Mouse (Mus musculus): ENCODE data around the gene Pou2f2. TPM values are rescaled to one million over a fixed set of nuclear protein-coding genes. Genes with fewer than 3 reads are reported as not detected.

Gene Pou2f2
- polyA plus RNA-seq, 2 experiments, result 0.55 to 1.3 TPM

DNA sequence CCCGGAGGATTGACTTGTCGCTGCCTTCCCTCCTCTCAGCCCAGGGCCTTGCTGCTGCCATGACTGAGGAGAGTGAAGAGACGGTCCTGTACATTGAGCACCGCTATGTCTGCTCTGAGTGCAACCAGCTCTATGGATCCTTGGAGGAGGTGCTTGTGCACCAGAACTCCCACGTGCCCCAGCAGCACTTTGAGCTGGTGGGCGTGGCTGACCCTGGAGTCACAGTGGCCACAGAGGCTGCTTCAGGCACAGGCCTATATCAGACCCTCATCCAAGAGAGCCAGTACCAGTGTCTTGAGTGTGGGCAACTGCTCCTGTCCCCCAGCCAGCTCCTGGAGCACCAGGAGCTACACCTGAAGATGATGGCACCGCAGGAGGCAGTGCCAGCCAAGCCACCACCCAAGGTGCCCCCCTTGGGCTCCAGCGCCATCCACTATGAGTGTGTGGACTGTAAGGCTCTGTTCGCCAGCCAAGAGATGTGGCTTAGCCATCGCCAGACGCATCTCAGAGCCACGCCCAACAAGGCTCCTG, 100.0 kb downstream of the Pou2f2 start:
- Histone ChIP-seq H3K36me3 (ENCODE audit: control insufficient read depth, insufficient read depth, low read length) (peaks cover 54% of the 10 kb centered on the region), H3K27me3 (ENCODE audit: control insufficient read depth, insufficient read depth, low read length) (no peaks in the 10 kb centered on the region), H3K9ac (ENCODE audit: low read depth, low read length, severe bottlenecking) (no peak overlapping the region), H3K4me3 (replicated peaks; ENCODE audit: low read length) (no peak overlapping the region), H3K27ac (replicated peaks; ENCODE audit: low read depth, low read length) (no peak overlapping the region), H3K4me2 (replicated peaks; ENCODE audit: low read depth, low read length, severe bottlenecking) (no peak overlapping the region), H3K4me1 (ENCODE audit: control insufficient read depth, insufficient read depth, low read length) (peaks cover 11% of the 10 kb centered on the region), H3K9me3 (ENCODE audit: control insufficient read depth, low read length) (no peaks in the 10 kb centered on the region)
- no peak for TF ChIP-seq POLR2A (IDR thresholded peaks at IDR 0.05; ENCODE audit: borderline replicate concordance, extremely low read depth, insufficient read depth, insufficient read length)
- WGBS, result 85% methylated on average over 12 of the region's 12 CpGs
- no peak for DNase-seq (ENCODE audit: low spot score)
- ATAC-seq (ENCODE audit: low FRiP score, low read depth), result no peak

- H3K9me3 ChIP-seq (ENCODE audit: control insufficient read depth, low read length), result no peaks in the 10 kb centered on the region
- H3K4me1 ChIP-seq (ENCODE audit: control insufficient read depth, insufficient read depth, low read length), result peaks cover 20% of the 10 kb centered on the region
- H3K4me2 ChIP-seq (replicated peaks; ENCODE audit: low read depth, low read length, severe bottlenecking), result peak overlapping the region; percentile 75
- peak overlapping the region; percentile 84 for H3K27ac ChIP-seq (replicated peaks; ENCODE audit: low read depth, low read length)
- peak overlapping the region; percentile 83 for H3K9ac ChIP-seq (ENCODE audit: low read depth, low read length, severe bottlenecking)
- no peak for TF ChIP-seq POLR2A (IDR thresholded peaks at IDR 0.05; ENCODE audit: borderline replicate concordance, extremely low read depth, insufficient read depth, insufficient read length)
- no peaks in the 10 kb centered on the region for H3K27me3 ChIP-seq (ENCODE audit: control insufficient read depth, insufficient read depth, low read length)
- DNase-seq (ENCODE audit: low spot score), result no peak
- ATAC-seq (ENCODE audit: low FRiP score, low read depth), result peak; percentile 48
- WGBS, result 3% methylated on average over 27 of the region's 33 CpGs
- H3K4me3 ChIP-seq (replicated peaks; ENCODE audit: low read length), result peak overlapping the region; percentile 70
- H3K36me3 ChIP-seq (ENCODE audit: control insufficient read depth, insufficient read depth, low read length), result peaks cover 32% of the 10 kb centered on the region
Measured at GRCm38 (mm10) chr7:25077414-25077755, 102.1 kb downstream of the Pou2f2 start.

DNA sequence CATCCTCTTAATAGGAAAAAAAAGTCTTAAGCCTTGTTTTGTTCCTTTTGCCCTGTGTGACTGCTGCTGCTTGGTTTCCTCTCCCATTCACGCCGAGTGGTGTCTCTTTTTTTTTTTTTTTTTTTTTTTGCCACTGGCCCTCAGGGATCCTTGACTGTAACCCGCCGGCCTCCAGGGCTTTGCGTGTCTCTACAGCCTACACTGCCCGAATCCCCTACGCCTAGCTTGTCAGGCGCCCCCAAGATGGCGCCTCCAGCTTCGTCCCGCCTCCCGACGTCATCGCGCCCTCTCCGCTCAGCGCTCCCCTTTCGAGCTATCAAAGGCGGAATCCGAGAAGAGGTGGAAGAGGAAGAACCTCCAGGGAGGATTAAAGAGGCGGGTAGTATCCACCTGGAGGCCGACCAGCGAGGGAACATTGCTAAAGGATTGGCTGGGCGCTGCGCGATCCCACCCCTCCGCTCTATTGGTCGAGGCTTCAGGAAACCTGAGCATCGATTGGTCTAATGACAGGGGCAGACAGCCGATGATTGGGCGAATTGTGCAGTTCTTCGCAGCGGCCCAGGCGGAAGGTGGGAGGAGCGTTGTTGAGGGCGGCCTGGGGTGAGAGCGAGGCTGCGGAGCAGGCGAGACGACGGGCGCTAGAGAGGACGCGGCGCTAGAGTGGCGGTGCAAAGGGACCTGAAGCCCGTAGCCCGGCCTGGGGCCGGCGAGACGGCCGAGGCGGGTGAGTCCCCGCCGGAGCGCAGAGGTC, 102.7 kb downstream of the Pou2f2 start:
- Histone ChIP-seq H3K4me2 (replicated peaks; ENCODE audit: low read depth, low read length, severe bottlenecking) (peak overlapping the region; percentile 75), H3K9ac (ENCODE audit: low read depth, low read length, severe bottlenecking) (peak overlapping the region; percentile 83), H3K36me3 (ENCODE audit: control insufficient read depth, insufficient read depth, low read length) (peaks cover 27% of the 10 kb centered on the region), H3K27me3 (ENCODE audit: control insufficient read depth, insufficient read depth, low read length) (no peaks in the 10 kb centered on the region), H3K4me1 (ENCODE audit: control insufficient read depth, insufficient read depth, low read length) (peaks cover 20% of the 10 kb centered on the region), H3K27ac (replicated peaks; ENCODE audit: low read depth, low read length) (peak overlapping the region; percentile 85), H3K9me3 (ENCODE audit: control insufficient read depth, low read length) (no peaks in the 10 kb centered on the region), H3K4me3 (replicated peaks; ENCODE audit: low read length) (peak overlapping the region; percentile 70)
- TF ChIP-seq POLR2A (IDR thresholded peaks at IDR 0.05; ENCODE audit: borderline replicate concordance, extremely low read depth, insufficient read depth, insufficient read length), result peak; percentile 87; the same call in 1 of the 2 replicates
- peak; percentile 96 for ATAC-seq (ENCODE audit: low FRiP score, low read depth)
- DNase-seq (ENCODE audit: low spot score), result peak; percentile 100
- under 1% methylated on average over 46 of the region's 56 CpGs for WGBS

- Histone ChIP-seq H3K27ac (replicated peaks; ENCODE audit: low read depth, low read length) (peak overlapping the region; percentile 85), H3K27me3 (ENCODE audit: control insufficient read depth, insufficient read depth, low read length) (no peaks in the 10 kb centered on the region), H3K4me1 (ENCODE audit: control insufficient read depth, insufficient read depth, low read length) (peaks cover 24% of the 10 kb centered on the region), H3K4me2 (replicated peaks; ENCODE audit: low read depth, low read length, severe bottlenecking) (peak overlapping the region; percentile 51), H3K4me3 (replicated peaks; ENCODE audit: low read length) (peak overlapping the region; percentile 70), H3K36me3 (ENCODE audit: control insufficient read depth, insufficient read depth, low read length) (peaks cover 21% of the 10 kb centered on the region), H3K9me3 (ENCODE audit: control insufficient read depth, low read length) (no peaks in the 10 kb centered on the region), H3K9ac (ENCODE audit: low read depth, low read length, severe bottlenecking) (peak overlapping the region; percentile 55)
- TF ChIP-seq POLR2A (IDR thresholded peaks at IDR 0.05; ENCODE audit: borderline replicate concordance, extremely low read depth, insufficient read depth, insufficient read length), result no peak
- 18% methylated on average over 7 of the region's 7 CpGs for WGBS
- no peak for ATAC-seq (ENCODE audit: low FRiP score, low read depth)
- no peak for DNase-seq (ENCODE audit: low spot score)
Measured at GRCm38 (mm10) chr7:25076296-25076662, 103.2 kb downstream of the Pou2f2 start.

GRCm38 (mm10) chr7:25073924-25074323, 105.6 kb downstream of the Pou2f2 start:
- DNase-seq (ENCODE audit: low spot score), result no peak
- 75% methylated on average over 8 of the region's 8 CpGs for whole genome bisulfite sequencing
- Histone ChIP-seq H3K9me3 (ENCODE audit: control insufficient read depth, low read length) (no peaks in the 10 kb centered on the region), H3K27me3 (ENCODE audit: control insufficient read depth, insufficient read depth, low read length) (no peaks in the 10 kb centered on the region), H3K9ac (ENCODE audit: low read depth, low read length, severe bottlenecking) (no peak overlapping the region), H3K27ac (replicated peaks; ENCODE audit: low read depth, low read length) (no peak overlapping the region), H3K4me2 (replicated peaks; ENCODE audit: low read depth, low read length, severe bottlenecking) (no peak overlapping the region), H3K4me3 (replicated peaks; ENCODE audit: low read length) (no peak overlapping the region), H3K36me3 (ENCODE audit: control insufficient read depth, insufficient read depth, low read length) (peaks cover 4% of the 10 kb centered on the region; the same call in 1 of the 2 replicates), H3K4me1 (ENCODE audit: control insufficient read depth, insufficient read depth, low read length) (peaks cover 41% of the 10 kb centered on the region)
- no peak for ATAC-seq (ENCODE audit: low FRiP score, low read depth)
- TF ChIP-seq POLR2A (IDR thresholded peaks at IDR 0.05; ENCODE audit: borderline replicate concordance, extremely low read depth, insufficient read depth, insufficient read length), result no peak

Measured in limb, embryonic 14.5 days (tissue).